Mouse (Mus musculus) retina, embryonic 14.5 days (tissue): ENCODE measurements around the gene Hist2h2bb.
"Not testable (repeated sequence)": the region's sequence is repeated elsewhere in the genome, so short reads cannot be mapped to it uniquely, and the experiment has no call there.

Experiments
- DNase-seq: peaks from one replicate; pipeline ENCODE4 v3.0.0-alpha.2; 2015; ENCODE audit warnings: low spot score

The Hist2h2bb gene

DNA sequence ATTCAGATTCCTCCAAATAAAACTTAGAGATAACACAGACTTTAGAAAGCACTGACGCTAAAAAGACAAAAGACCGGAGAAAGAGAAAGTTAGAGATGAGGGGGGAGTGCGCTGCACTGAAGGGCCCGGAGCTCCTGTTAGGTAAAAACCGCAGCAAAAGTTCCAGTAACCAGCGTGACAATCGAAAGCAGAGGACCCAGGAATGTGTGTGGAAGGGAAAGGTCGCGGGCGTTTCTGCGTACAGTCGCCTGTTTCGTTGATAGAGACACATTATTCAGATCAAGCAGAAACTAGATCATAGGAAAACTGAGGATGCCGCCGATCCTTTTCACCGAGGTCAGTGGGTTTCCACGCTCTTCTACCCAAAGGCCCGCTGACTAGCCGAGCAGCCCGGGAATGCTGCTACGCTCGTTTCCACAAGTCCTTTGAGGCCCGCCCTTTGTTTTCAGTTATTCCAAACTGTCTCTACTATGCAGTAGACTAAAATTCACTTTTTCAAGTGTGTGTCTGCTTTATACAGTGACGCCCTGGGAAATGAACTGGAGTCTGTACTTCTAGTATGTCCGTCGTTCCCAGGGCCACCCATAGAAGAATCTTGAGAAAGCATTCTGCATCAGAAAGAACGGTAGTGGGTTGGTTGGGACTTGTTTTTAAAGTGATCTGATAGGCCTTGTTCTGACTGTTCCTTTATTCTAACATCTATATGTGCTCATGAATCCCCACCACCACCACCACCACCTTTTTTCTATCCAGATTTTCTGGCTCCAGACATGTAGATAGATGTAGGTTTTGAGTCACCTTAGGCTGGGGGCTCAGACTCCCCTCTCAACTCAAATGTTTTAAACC, 5.8 kb upstream of the Hist2h2bb start:
- peak; percentile 19 for DNase-seq

DNA sequence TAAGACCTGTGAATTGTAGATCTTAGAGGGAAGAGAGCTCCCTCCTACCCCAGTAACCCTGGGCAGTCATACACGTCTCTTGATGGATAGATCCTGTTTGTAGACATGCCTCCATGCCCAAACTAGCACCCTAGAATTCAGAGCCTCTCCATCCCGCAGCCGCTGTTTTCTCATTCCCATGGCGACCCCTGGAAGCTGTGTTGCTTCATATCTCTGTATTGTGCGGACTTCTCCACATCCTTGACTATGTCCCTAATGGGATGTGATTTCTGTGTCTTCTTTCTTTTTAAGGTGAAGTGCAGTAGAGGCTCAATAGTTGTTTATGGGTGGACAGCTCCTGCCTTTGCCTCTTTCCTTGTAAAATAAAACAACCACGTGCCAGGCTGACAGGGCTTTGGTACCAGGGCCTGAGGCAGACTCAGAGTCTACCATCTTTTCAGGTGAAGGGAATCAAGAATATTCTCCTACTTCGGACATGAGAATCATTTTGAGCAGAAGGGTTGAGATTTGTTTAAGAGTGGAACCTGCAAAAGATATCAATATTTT, 5.1 kb upstream of the Hist2h2bb start:
- DNase-seq = no peak

DNA sequence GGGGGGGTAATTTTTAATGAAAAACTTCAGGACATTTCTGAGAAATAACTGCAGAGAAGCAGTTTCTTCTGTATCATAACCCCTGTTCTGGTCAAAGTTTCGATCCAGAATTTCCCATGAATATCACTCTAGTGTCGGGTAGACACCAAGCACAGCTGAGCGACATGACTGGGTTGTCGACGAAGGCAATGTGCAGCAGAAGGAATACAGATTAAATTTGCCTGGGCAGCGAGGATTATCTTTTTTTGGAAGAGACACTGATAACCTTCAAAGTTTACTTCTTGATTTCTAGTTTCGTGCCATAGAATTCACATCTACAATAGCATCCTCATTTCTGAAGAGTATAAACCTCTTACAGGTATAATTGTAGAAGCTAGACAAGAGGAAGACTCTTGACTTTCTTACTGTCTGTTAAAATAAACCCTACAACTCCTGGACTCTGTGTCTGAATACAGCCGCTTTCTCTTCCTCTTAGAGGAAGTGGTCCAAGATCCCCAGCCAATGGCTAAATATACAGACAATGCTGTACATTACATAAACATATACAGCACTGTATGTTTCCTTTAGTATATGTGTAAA, 3.3 kb upstream of the Hist2h2bb start:
- DNase-seq = no peak

DNA sequence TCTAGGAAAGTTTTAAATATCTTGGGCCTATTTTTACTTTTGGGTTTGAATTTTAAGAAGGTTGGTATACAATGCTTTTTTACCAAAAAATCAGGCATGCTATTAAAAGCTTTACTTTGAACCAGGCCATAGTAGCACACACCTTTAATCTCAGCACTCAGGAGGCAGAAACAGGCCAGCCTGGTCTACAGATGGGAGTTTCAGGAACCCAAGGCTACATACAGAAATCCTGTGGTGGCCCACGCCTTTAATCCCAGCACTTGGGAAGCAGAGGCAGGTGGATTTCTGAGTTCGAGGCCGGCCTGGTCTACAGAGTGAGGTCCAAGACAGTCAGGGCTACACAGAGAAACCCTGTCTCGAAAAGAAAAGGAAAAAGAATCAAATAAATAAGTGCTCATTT, 2.0 kb upstream of the Hist2h2bb start:
- DNase-seq = no peak

DNA sequence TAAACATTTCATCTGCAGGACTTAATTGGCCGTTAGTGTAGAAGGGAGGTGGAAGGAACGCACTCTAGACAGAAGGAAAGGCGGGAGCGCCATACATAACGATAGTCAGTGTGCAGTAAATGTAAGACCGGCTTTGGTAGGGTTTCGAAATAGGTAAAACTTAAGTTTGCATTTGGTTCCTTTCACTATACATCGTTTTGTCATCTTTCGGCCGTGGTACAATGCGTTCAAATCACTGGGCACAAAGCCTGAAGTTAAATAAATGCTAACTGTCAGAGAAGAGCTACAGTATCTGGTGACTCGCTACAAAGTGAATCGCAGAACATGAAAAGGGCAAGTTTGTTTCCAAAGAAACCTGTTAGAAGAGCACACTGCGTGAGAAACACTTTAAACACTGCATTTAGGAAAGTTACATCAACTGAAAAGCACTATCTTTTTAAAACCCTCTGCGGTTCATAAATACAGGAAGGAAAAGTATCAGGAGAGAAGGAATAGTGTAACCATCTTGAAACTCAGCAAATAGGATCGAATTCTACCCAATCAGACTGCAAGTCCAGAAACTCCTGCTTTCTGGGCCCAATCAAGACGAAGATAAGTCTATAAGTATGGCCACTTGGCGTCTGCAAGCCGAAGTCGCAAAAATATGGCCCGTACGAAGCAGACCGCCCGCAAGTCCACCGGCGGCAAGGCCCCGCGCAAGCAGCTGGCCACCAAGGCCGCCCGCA, 1.3 kb upstream of the Hist2h2bb start, which contains the start of gene Hist2h3b:
TSS of gene Hist2h3b (plus strand) at position 604 of the 725 bp plus-strand sequence.
- peak; percentile 87 for DNase-seq

DNA sequence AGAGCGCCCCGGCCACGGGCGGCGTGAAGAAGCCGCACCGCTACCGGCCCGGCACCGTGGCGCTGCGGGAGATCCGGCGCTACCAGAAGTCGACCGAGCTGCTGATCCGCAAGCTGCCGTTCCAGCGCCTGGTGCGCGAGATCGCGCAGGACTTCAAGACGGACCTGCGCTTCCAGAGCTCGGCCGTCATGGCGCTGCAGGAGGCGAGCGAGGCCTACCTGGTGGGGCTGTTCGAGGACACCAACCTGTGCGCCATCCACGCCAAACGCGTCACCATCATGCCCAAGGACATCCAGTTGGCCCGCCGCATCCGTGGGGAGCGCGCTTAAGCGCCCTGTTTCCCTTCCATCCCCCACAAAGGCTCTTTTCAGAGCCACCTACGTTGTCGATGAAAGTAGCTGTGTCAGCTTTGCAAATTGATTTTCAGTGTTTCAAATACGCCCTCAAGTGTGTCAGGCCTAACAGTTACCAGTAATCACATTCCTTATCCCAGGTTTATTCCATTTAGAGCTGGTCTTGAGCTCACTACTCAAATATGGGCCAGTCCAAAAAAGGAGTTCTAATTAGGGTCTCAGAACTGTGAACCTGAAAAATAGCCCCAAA, 675 bp upstream of the Hist2h2bb start:
- DNase-seq = not testable (repeated sequence)

DNA sequence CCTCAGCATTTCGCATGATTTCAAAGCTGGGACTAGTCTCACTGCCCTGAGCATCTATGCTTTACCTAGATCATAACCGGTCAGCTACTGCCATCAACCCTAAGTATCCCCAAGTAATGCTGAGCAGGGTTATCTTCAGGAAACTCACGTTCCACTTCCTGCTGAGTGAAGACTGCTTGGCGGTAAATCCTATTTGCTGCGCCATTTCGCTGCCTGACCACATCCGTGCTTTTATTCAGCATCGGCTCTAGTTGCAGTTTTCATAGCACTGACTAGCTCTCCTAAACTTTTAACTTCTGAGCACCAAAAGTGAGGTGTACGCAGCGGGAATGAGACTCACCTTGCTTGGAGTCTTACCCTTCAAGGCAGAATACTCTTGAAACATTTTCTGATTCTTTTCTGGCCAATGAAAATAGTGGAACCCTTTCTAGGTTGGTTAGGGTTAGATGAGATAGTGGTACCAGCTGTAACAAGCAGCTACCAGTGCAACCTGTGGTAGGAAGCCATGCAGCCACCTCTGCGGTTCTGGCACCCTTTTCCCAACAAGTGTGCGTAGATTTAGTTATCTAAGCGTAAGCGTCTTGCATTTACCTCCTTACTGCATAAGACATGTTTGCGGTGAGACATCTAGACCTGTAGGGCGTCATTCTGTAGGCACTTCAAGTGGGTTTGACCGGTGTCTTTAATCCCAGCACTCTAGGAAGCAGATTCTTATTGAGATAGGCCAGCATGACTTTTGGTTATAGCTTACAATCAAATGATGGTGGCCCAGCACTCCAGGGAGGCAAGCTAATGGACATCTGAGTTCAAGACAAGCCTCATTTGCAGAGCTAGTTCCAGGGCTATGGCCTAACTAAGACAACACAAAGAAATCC, 4.3 kb downstream of the Hist2h2bb start:
- DNase-seq = peak; percentile 38

DNA sequence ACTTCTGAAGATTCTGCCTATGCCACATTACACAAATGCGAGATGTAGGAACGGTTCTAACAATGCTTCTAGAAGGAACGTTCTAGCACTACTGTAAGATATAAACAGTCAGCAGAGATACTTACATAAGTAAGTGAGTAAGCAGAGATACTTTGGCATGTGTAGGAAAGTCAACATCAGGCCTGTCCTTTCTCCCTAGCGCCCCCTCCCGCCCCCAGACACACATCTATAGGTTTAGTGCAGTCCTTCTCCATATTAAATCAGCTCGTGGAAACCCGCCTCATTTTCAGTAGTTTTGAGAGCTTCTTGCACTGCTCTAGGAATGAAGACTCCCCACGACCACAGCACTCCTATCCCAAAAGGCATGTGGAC, 7.9 kb downstream of the Hist2h2bb start:
- DNase-seq = peak; percentile 61

DNA sequence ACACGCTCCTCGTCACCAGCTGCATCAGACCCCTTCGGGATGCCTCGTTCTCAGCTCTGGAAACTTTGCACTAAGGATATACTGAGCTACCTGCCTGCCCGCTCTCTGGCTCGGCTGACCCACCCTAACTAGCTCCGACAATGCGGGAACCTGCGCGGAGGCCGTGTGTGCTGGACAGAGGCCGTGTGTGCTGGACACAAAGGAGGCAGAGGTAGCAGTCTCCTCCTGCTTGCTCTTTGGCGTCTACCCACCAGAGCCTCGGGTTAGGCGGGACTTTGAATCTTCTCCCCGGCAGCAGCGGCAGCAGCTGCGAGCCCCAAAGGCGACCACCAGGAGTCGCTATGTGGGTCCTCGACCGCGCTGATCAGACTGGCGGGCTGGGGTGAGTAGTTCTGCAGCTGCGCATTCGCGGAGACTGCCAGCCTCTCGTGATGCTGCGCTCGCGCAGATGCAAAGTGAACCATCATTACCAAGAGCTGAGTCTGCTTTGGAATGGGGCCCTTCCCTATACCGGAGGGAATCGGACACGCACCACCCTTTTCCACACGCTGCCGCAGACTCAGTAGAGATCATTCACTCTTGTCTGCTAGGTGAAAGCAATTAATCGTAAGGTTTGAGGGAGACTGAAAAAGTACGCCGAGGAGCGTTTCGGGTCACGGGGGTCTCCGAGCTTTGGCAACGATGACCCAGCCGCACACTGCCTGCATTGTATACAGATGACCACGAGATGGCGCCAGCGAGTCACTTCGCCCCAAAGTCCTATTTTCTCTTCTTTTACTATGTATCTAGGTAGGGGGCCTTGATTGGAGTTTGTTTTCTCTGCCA, 8.5 kb downstream of the Hist2h2bb start:
- DNase-seq = peak; percentile 93

DNA sequence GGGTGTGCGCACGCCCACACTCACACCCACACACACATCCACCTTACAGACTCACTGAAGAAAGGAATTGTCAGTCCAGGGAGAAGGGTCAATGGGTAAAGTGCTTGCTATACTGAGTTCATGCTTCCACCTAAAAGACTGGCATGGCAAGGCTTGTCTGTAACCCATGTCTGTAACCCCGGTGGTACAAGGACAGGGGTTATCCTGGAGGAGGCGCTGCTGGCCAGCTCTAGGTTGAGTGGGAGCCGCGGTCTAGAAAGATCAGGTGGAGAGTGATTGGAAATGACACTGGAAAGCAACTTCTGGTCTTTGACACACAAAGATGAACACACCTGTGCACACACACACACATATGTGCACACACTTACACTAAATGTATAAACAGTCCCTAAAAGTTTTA, 11.1 kb downstream of the Hist2h2bb start:
- no peak for DNase-seq

DNA sequence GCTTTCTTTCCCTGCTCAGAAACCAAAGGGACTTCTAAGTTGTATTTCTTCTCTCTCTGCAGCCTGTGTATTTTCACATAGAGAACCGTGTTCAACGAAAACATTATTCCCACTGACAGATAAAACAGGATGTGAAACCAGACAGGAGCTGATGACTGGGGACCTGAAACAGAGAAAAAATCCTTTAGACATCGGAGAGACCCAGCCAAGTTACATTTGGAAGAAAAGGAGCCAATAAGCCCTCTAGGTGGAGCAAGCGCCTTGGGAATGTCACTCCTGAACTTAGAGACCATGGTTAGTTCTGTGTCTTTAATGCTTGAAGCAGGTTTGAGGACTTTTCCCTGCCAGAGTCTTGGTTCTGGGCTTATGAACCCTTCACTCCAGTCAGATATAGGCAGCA, 14.9 kb downstream of the Hist2h2bb start:
- DNase-seq = peak; percentile 67

DNA sequence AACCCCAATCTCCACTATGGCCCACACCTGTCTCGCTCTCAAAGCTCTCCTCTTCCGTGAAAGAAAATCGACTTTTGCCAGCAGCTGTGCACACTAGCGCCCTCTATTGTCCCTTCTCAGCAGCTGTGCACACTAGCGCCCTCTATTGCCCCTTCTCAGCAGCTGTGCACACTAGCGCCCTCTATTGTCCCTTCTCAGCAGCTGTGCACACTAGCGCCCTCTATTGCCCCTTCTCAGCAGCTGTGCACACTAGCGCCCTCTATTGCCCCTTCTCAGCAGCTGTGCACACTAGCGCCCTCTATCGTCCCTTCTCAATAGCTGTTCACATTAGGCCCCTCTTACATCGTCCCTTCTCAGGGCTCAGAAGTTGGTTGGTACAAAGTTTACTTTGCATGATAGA, 17.8 kb downstream of the Hist2h2bb start:
- not testable (repeated sequence) for DNase-seq

DNA sequence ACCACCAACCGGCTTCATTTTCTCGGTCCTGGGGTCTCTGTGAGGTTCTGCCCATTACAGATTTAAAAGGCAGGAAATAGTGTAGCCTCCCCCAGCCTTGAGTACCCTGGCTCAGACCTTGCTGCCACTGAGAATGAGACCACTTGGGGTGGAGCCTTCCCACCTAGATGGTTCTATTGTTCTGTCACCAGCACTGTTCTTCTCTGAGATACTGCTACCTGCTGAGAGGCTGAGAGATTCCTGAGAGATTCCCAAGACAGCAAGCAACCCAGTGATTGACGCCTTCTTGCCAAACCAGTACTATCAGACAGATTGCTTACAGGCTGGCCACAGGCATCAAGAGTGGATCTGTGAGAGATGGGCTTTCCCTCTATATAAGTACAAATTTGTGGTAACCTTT, 19.6 kb downstream of the Hist2h2bb start:
- no peak for DNase-seq

DNA sequence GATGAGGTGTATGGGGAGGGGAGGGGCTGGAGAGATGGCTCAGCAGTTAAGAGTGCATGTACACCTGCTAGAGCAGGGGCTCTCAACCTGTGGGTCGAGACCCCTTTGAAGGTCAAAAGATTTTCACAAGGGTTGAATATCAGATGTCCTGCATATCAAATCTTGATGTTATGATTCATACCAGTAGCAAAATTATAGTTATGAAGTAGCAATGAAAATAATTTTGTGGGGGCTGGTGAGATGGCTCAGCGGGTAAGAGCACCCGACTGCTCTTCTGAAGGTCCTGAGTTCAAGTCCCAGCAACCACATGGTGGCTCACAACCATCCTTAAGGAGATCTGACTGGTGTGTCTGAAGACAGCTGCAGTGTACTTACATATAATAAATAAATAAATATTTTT, 21.2 kb downstream of the Hist2h2bb start:
- not testable (repeated sequence) for DNase-seq

DNA sequence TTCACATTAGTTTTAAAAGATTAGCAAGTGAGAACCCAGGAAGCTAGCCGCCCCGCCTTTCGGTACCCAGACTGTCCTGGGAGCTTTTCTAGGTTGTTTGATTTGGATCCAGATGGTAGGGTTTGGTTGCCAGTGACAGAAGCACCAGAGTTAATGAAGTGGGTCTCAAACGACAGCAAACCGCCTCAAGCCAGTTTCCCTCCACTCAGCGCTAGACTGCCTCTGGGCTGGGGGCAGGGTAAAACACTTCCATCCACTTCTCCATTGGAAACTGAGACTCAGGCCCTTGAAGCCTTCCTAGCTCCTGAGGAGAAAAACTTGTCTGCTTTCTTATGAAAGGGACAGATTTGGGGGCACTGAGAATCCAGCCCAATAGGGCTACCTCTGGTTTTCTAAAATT, 23.1 kb downstream of the Hist2h2bb start:
- DNase-seq = no peak

DNA sequence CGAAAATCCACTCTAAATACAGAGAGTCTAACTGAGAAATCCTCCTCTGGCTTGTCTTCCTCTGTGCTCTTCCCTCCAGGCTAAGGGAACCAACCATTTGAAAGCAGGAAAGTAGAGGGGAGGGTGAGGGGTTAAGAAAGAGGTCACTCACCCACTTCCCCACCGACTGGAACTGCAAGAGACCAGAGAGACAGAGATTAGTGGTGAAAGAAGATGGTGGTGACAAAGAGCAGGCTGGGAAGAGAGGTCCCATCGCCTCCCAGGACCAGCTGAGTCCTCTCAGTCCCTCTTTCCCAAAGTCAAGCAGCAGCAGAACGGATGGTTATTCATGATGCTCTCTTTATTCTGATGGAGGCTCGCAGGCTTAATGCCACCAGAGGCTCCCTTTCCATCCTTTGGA, 23.8 kb downstream of the Hist2h2bb start:
- DNase-seq = no peak

DNA sequence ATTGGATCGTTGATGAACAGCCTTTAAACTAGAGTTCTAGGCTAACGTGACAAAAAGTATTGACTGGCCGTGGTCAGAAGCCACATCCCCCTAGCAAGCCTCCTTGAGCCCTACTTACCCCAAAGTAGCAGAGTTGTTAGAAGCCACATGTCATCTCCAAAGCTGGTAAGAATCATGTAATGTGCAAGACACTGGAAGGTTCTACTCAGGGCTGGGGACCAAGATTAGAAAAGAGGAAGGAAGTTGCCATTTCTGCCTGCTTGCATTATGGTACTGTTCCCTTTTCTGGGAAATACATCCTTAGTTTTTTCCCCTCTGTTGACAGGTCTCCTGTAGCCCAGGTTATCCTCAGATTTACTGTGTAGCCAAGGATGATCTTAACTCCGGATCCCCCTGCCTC, 24.2 kb downstream of the Hist2h2bb start, which contains the start of gene Fcgr1:
TSS of gene Fcgr1 (minus strand) at position 183 of the 400 bp plus-strand sequence.
- DNase-seq = no peak

DNA sequence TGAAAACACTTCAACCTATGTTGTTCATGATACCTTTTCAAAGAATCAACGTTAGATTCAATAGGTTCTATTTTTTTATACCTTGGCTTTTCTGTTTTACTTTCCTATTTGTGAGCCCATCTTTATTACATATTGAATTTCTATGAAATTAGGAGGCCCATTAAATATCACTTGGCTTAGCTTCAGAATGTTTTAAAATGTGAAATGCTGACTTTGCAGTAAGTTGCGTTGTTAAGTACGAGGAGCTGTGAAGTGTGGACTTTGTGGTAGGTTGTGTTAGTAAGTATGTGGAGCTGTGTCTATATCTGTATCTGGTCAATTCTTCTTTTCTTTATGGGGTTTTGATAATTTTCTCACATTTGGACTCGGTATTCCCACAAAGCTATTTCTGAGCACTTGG, 28.8 kb downstream of the Hist2h2bb start:
- no peak for DNase-seq

DNA sequence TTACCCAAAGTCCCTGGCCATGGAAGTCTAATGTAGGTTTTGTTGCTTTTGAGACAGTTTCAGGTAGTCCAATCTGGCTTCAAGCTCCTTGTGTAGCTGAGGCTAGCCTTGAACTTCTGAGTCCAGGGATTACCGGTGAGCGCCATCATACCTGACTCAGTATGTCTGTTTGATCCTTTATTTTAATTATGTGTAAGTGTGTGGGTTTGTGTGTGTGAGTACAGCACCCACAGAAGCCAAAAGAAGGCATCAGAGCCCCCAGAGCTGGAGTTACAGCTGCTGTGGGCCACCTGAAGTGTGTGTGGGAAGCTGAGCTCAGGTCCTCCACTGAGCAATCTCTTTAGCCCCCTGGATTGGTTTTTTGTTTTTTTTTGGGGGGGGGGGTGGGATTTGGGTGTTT, 30.0 kb downstream of the Hist2h2bb start:
- DNase-seq = no peak
